Mouse (Mus musculus): ENCODE results near the gene Snx29. TPM values are rescaled to one million over a fixed set of nuclear protein-coding genes. Genes with fewer than 3 reads are reported as not detected.
A peak's percentile ranks its signal among the peaks of the same experiment; 100 is the strongest.

Snx29 gene
- polyA plus RNA-seq, 1 experiment from 2014 or later, result 13.0 TPM

DNA sequence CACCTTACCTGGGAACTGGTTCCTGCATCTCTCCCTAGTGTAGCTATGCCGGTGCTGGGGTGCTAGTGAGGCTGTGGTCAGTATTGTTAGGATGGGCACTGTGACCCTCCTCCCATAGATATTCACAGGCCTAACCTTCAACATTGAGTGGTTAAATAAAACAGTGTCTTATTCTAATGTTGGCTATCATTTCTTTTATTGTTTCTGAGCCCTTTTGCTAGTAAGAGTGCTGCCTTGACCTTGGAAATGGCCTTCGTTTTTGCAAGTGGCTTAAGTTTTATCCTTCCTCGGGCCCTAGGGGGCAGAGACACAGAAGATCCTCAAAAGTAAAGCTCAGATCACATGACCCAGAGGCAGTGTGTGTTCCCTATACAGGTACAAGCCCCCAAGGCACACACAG, 374.1 kb downstream of the Snx29 start:
- no peaks in the 10 kb centered on the region for H3K27me3 ChIP-seq
- H3K9ac ChIP-seq, result no peak overlapping the region
- H3K27ac ChIP-seq, result no peak overlapping the region
- ATAC-seq, result no peak
- H3K4me2 ChIP-seq, result no peak overlapping the region
- 0 out of 2 replicates have a peak, but pooled peaks cover 2% of the 10 kb centered on the region for H3K4me1 ChIP-seq
- H3K36me3 ChIP-seq (ENCODE audit: poor library complexity, severe bottlenecking), result no peaks in the 10 kb centered on the region
- no peaks in the 10 kb centered on the region for H3K9me3 ChIP-seq (replicated peaks)
- H3K4me3 ChIP-seq, result no peak overlapping the region
- 69% methylated on average over 3 of the region's 3 CpGs for WGBS

GRCm38 (mm10) chr16:11697710-11698357, 375.1 kb downstream of the Snx29 start:
- no peak overlapping the region for H3K4me3 ChIP-seq
- WGBS, result 74% methylated on average over 8 of the region's 8 CpGs
- H3K4me1 ChIP-seq, result no peaks in the 10 kb centered on the region
- H3K9me3 ChIP-seq (replicated peaks), result no peaks in the 10 kb centered on the region
- no peaks in the 10 kb centered on the region for H3K27me3 ChIP-seq
- H3K36me3 ChIP-seq (ENCODE audit: poor library complexity, severe bottlenecking), result no peaks in the 10 kb centered on the region
- H3K4me2 ChIP-seq, result no peak overlapping the region
- H3K9ac ChIP-seq, result no peak overlapping the region
- ATAC-seq, result peak; percentile 70
- H3K27ac ChIP-seq, result no peak overlapping the region

- Histone ChIP-seq H3K9ac (no peak overlapping the region), H3K9me3 (replicated peaks) (no peaks in the 10 kb centered on the region), H3K36me3 (ENCODE audit: poor library complexity, severe bottlenecking) (no peaks in the 10 kb centered on the region), H3K27ac (no peak overlapping the region), H3K4me3 (no peak overlapping the region), H3K27me3 (no peaks in the 10 kb centered on the region), H3K4me2 (no peak overlapping the region), H3K4me1 (no peaks in the 10 kb centered on the region)
- 88% methylated on average over 1 of the region's 1 CpGs for WGBS
- ATAC-seq, result no peak
Measured at GRCm38 (mm10) chr16:11701579-11701978, 378.9 kb downstream of the Snx29 start.

DNA sequence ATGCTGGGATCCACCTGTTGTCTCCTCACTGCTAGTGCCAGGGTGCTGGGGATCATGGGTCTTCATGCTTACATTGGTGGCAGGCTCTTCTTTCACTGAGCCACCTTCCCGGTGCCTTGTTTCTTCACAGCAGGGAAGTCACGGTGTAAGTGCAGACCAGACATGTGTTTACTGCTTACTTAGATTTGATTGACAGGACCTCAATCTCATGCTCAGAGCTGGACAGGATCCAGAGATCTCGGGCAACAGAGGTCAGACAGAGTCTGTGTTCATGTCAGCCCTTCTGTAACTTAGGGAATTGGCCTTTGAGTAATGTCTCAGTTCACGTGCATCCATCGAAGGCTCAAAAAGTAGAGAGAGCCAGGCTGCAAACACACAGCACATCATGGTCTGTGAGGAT, 381.4 kb downstream of the Snx29 start:
- Histone ChIP-seq H3K36me3 (ENCODE audit: poor library complexity, severe bottlenecking) (no peaks in the 10 kb centered on the region), H3K4me2 (no peak overlapping the region), H3K9ac (no peak overlapping the region), H3K4me1 (no peaks in the 10 kb centered on the region), H3K9me3 (replicated peaks) (no peaks in the 10 kb centered on the region), H3K27me3 (no peaks in the 10 kb centered on the region; the same call in 1 of the 2 replicates), H3K4me3 (no peak overlapping the region), H3K27ac (no peak overlapping the region)
- 68% methylated on average over 5 of the region's 5 CpGs for WGBS
- ATAC-seq, result no peak

DNA sequence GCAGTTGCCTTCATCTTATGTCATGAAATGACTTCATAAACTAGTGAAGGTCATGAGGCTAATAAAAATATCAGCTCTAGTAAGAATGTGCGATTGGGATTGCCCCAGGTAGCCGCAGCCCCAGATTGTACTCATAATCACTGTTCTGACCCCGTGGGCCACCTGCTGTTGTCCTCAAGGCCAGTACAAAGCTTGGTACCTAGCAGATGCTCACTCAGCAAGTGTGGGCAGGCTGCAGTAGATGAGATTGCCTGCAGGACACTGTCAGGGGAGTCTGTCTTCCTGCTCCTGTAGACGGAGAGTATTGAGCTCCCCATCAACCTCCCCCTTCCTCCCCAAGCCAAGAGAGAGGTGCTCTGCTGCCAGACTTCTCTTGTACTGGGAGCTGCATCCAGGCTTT, 382.7 kb downstream of the Snx29 start:
- no peaks in the 10 kb centered on the region for H3K36me3 ChIP-seq (ENCODE audit: poor library complexity, severe bottlenecking)
- H3K9me3 ChIP-seq (replicated peaks), result no peaks in the 10 kb centered on the region
- no peaks in the 10 kb centered on the region; the same call in 1 of the 2 replicates for H3K27me3 ChIP-seq
- no peak overlapping the region for H3K4me3 ChIP-seq
- peaks cover 6% of the 10 kb centered on the region for H3K4me1 ChIP-seq
- ATAC-seq, result no peak
- H3K27ac ChIP-seq, result no peak overlapping the region
- no peak overlapping the region for H3K9ac ChIP-seq
- 77% methylated on average over 4 of the region's 4 CpGs for whole genome bisulfite sequencing
- H3K4me2 ChIP-seq, result no peak overlapping the region

DNA sequence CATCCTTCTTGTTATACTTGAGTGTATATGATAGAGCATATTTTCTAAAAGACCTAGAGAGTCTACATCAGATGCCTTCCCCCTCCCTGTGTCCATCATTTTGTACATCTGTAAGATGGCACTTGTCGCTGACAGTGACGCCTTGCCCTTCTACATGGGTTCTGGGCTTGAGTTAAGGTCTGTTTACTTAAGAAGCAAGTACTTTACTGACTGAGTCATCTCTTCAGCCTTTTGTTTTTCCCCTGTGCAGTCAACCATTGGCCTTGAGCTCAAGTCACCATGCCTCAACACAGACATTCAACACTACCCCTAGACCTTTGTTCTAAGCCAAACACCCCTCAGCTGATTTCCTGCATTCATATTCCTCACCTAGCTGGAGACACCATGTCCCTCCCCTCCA, 385.4 kb downstream of the Snx29 start:
- 98% methylated on average over 2 of the region's 2 CpGs for WGBS
- H3K9me3 ChIP-seq (replicated peaks), result no peaks in the 10 kb centered on the region
- ATAC-seq, result no peak
- peaks cover 11% of the 10 kb centered on the region for H3K4me1 ChIP-seq
- H3K36me3 ChIP-seq (ENCODE audit: poor library complexity, severe bottlenecking), result no peaks in the 10 kb centered on the region
- no peak overlapping the region for H3K27ac ChIP-seq
- H3K27me3 ChIP-seq, result no peaks in the 10 kb centered on the region; the same call in none of the 2 replicates
- H3K4me2 ChIP-seq, result no peak overlapping the region
- no peak overlapping the region for H3K4me3 ChIP-seq
- H3K9ac ChIP-seq, result no peak overlapping the region

GRCm38 (mm10) chr16:11709382-11709781, 386.7 kb downstream of the Snx29 start:
- Histone ChIP-seq H3K9ac (no peak overlapping the region), H3K27ac (no peak overlapping the region), H3K4me2 (no peak overlapping the region), H3K4me1 (peaks cover 11% of the 10 kb centered on the region), H3K4me3 (no peak overlapping the region), H3K36me3 (ENCODE audit: poor library complexity, severe bottlenecking) (no peaks in the 10 kb centered on the region), H3K27me3 (no peaks in the 10 kb centered on the region; the same call in none of the 2 replicates), H3K9me3 (replicated peaks) (no peaks in the 10 kb centered on the region)
- ATAC-seq, result no peak
- whole genome bisulfite sequencing, result 80% methylated on average over 4 of the region's 4 CpGs

- WGBS, result 37% methylated on average over 5 of the region's 5 CpGs
- Histone ChIP-seq H3K27me3 (no peaks in the 10 kb centered on the region; the same call in none of the 2 replicates), H3K9ac (no peak overlapping the region), H3K4me1 (peaks cover 11% of the 10 kb centered on the region), H3K4me3 (no peak overlapping the region), H3K9me3 (replicated peaks) (no peaks in the 10 kb centered on the region), H3K36me3 (ENCODE audit: poor library complexity, severe bottlenecking) (no peaks in the 10 kb centered on the region), H3K4me2 (no peak overlapping the region), H3K27ac (no peak overlapping the region)
- ATAC-seq, result peak; percentile 79
Measured at GRCm38 (mm10) chr16:11709999-11710667, 387.4 kb downstream of the Snx29 start.

DNA sequence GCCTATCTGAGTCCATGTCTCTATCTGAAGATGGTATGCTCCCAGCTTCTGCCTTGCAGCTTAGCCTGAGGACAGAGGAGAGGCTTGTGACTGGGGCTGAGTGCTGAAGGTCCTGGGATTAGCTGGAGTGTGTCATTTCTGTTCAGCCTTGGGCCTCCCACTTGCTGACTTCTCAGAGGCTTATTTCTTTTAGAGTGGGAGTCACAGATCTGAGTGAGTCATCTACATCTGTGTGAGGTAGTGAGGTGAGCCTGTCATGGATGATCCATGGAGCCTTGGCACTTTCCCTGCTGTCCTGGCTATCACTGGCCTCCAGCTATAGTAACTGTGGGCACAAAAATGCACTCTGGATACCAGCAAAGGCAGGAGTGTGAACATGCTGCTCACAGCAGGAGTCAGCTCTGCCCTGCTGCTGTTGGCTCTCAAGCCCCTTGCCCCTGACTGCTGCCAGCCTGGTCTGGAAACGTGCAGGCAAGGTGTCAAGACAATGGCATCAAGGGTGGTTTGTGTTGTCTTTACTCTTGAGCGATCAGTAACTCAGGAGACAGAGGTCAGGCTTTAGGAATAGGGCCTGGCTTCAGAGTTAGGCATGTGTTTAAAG, 390.7 kb downstream of the Snx29 start:
- Histone ChIP-seq H3K9ac (no peak overlapping the region), H3K4me2 (no peak overlapping the region), H3K27me3 (no peaks in the 10 kb centered on the region; the same call in none of the 2 replicates), H3K4me1 (peaks cover 11% of the 10 kb centered on the region), H3K9me3 (replicated peaks) (no peaks in the 10 kb centered on the region), H3K4me3 (no peak overlapping the region), H3K36me3 (ENCODE audit: poor library complexity, severe bottlenecking) (no peaks in the 10 kb centered on the region), H3K27ac (no peak overlapping the region)
- 35% methylated on average over 2 of the region's 2 CpGs for WGBS
- no peak for ATAC-seq

DNA sequence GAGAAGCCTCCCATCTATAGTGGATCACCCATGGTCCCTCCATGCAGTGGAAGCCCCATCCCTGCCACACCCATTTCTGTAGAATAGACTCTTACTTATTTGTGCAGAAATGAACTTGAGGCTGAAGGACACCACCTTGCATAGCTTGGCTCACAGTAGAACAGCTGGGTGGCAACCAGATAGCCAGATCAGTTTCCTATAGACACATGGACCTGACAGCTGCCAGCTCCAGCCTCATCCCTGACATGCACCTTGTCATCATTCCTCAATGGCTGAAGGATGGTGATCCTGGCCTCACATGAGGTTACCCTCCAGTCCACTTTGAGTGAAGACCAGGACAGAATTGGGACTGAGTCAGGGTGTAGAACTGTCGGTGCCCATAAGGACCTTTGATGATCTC, 394.2 kb downstream of the Snx29 start:
- no peak overlapping the region for H3K9ac ChIP-seq
- no peaks in the 10 kb centered on the region for H3K9me3 ChIP-seq (replicated peaks)
- WGBS, result 100% methylated on average over 1 of the region's 1 CpGs
- H3K27me3 ChIP-seq, result no peaks in the 10 kb centered on the region; the same call in 1 of the 2 replicates
- H3K4me2 ChIP-seq, result no peak overlapping the region
- ATAC-seq, result no peak
- no peaks in the 10 kb centered on the region for H3K36me3 ChIP-seq (ENCODE audit: poor library complexity, severe bottlenecking)
- no peaks in the 10 kb centered on the region for H3K4me1 ChIP-seq
- H3K4me3 ChIP-seq, result no peak overlapping the region
- H3K27ac ChIP-seq, result no peak overlapping the region

DNA sequence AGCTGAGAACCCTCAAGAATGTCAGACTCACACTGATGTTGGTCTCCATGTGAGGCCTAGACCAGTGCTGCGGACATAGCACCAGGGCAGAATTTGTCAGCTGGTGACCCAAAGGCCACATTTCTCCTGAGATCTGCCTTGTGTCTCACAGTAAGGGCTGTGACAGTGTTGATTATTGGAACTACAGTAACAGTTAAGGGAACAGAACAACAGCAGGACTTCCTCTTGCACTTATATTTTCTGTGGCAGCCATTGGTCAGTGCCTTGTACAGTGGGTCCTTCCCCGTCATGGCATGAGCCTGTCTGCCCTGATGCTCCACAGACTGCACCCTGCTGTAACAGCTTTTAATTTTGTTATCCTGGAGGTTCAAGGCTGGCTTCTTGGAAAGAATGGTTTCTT, 403.2 kb downstream of the Snx29 start:
- H3K9me3 ChIP-seq (replicated peaks), result no peaks in the 10 kb centered on the region
- no peaks in the 10 kb centered on the region for H3K27me3 ChIP-seq
- no peaks in the 10 kb centered on the region for H3K4me1 ChIP-seq
- no peak overlapping the region for H3K27ac ChIP-seq
- WGBS, result 90% methylated on average over 2 of the region's 2 CpGs
- no peak overlapping the region for H3K4me3 ChIP-seq
- no peaks in the 10 kb centered on the region for H3K36me3 ChIP-seq (ENCODE audit: poor library complexity, severe bottlenecking)
- no peak overlapping the region for H3K9ac ChIP-seq
- no peak for ATAC-seq
- H3K4me2 ChIP-seq, result no peak overlapping the region

DNA sequence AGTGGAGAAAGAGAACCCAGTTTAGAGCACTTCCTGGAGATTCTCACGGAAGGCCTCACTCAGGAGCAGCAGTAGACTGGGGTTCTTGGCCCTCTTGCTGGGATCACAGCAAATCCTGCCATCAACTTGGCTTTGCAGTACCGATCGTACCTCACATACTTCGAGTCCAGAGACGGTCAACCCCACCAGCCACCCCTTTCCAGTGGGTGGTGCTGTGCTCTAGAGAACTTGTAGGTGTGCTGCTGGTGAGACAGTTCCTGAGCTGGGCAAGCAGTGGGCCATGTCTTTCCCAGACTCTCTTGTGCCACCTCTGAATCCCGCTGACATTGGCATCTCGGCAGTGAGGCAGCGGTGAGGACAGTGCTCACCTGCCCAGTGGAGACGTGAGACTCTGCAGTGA, 404.6 kb downstream of the Snx29 start:
- Histone ChIP-seq H3K4me3 (no peak overlapping the region), H3K4me2 (no peak overlapping the region), H3K9ac (no peak overlapping the region), H3K36me3 (ENCODE audit: poor library complexity, severe bottlenecking) (no peaks in the 10 kb centered on the region), H3K9me3 (replicated peaks) (no peaks in the 10 kb centered on the region), H3K27me3 (no peaks in the 10 kb centered on the region), H3K4me1 (no peaks in the 10 kb centered on the region), H3K27ac (no peak overlapping the region)
- 94% methylated on average over 9 of the region's 9 CpGs for WGBS
- ATAC-seq, result no peak

All from forebrain, embryonic 13.5 days (tissue).